Mouse (Mus musculus): ENCODE results near the gene Taok3. TPM values are rescaled to one million over a fixed set of nuclear protein-coding genes. Genes with fewer than 3 reads are reported as not detected.

Taok3 gene
- polyA plus RNA-seq, 1 experiment from 2014 or later = 62.5 TPM

DNA sequence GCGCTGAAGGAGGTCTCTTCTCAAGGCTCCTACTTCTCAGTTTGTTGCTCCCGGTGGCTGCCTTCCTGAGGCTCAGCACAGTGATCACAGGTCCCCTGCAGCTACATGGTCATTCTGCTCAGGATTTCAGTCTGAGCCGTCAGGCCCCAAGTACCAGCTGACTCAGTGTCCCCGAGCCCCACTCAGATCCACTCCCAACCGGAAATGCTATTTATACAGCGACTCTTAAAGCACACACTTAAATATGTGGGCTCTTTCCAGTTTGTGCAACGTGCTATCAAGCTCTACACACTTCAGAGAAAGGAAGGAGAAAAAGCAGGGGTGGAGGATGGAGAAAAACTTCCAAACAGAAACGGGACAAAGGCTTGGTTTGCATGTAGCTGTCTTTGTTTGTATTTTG is 56.0 kb downstream of the Taok3 start:
- WGBS = 81% methylated on average over 8 of the region's 8 CpGs
- Histone ChIP-seq H3K9ac (replicated peaks; ENCODE audit: low read depth, low read length) (no peak overlapping the region), H3K4me2 (ENCODE audit: low read depth, low read length) (no peak overlapping the region), H3K4me1 (ENCODE audit: control insufficient read depth, insufficient read depth, low read length) (no peaks in the 10 kb centered on the region), H3K27me3 (ENCODE audit: control insufficient read depth, insufficient read depth, low read length) (no peaks in the 10 kb centered on the region), H3K27ac (ENCODE audit: low read depth, low read length) (no peak overlapping the region), H3K4me3 (ENCODE audit: low read depth, low read length) (no peak overlapping the region), H3K36me3 (ENCODE audit: control insufficient read depth, insufficient read depth, low read length) (no peaks in the 10 kb centered on the region), H3K9me3 (ENCODE audit: control insufficient read depth, low read length) (no peaks in the 10 kb centered on the region)
- no peak for ATAC-seq (ENCODE audit: low read depth)

DNA sequence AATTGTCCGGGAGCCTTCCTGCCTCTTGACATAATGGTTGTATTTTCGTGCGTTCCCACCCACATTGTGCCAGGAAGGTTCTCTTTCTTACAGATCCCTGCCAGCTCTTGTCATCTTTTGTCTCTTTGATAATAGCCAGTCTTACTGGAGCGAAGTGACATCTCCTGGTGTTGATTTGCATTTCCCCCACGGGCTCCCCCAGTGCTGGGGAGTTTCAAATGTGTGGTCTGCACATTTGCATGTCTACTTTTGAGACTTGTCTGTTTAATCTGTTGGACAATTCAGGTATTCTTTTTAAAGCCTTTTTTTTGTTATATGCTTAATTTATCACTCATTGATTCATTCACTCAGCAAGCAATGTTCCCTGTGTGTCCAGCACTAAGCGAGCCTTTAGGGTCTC is 58.1 kb downstream of the Taok3 start:
- no peak for ATAC-seq (ENCODE audit: low read depth)
- Histone ChIP-seq H3K4me3 (ENCODE audit: low read depth, low read length) (no peak overlapping the region), H3K9ac (replicated peaks; ENCODE audit: low read depth, low read length) (no peak overlapping the region), H3K36me3 (ENCODE audit: control insufficient read depth, insufficient read depth, low read length) (no peaks in the 10 kb centered on the region), H3K27ac (ENCODE audit: low read depth, low read length) (no peak overlapping the region), H3K9me3 (ENCODE audit: control insufficient read depth, low read length) (no peaks in the 10 kb centered on the region), H3K4me1 (ENCODE audit: control insufficient read depth, insufficient read depth, low read length) (no peaks in the 10 kb centered on the region), H3K27me3 (ENCODE audit: control insufficient read depth, insufficient read depth, low read length) (no peaks in the 10 kb centered on the region), H3K4me2 (ENCODE audit: low read depth, low read length) (no peak overlapping the region)
- WGBS = 30% methylated on average over 6 of the region's 6 CpGs

DNA sequence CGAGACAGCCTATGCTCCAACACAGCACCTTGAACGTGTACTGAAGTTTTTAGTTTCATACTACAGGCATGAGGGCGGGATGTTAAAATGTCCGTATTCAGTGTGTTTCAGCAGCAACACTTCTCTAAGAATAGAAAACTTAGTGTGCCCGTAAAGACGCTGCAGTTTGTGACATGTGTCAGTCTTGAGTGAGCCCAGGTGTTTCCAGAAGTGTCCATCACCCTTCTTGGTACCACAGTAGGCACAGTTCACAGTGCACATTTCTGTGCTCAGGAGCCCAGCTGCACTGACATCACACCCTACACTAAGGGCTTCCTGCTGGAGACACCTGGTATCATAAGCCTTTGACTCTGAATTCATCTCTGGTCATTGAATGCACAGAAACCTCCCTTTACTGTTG is 58.6 kb downstream of the Taok3 start:
- Histone ChIP-seq H3K27ac (ENCODE audit: low read depth, low read length) (no peak overlapping the region), H3K4me3 (ENCODE audit: low read depth, low read length) (no peak overlapping the region), H3K9me3 (ENCODE audit: control insufficient read depth, low read length) (no peaks in the 10 kb centered on the region), H3K9ac (replicated peaks; ENCODE audit: low read depth, low read length) (no peak overlapping the region), H3K4me2 (ENCODE audit: low read depth, low read length) (no peak overlapping the region), H3K27me3 (ENCODE audit: control insufficient read depth, insufficient read depth, low read length) (no peaks in the 10 kb centered on the region), H3K36me3 (ENCODE audit: control insufficient read depth, insufficient read depth, low read length) (no peaks in the 10 kb centered on the region), H3K4me1 (ENCODE audit: control insufficient read depth, insufficient read depth, low read length) (no peaks in the 10 kb centered on the region)
- WGBS = 68% methylated on average over 6 of the region's 6 CpGs
- ATAC-seq (ENCODE audit: low read depth) = no peak

DNA sequence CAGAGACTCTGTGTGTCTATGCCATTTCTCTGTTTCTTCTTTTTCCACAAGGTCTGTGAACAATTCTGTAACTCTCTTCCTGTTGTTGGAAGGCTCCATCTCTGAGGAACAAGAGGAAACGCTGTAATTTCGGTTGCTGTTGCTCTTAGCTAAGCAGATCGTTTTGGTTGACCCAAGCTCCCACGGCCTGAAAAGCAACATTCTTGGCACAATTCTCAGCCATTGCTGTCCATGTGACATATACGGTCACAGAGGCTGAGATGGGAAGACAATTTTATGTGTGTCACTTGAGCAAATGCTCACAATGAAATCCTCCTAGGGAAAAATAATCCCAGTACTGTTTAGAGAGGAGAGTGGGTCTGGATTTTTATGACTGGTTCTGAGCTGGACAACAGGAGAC is 62.0 kb downstream of the Taok3 start:
- Histone ChIP-seq H3K27me3 (ENCODE audit: control insufficient read depth, insufficient read depth, low read length) (no peaks in the 10 kb centered on the region), H3K4me3 (ENCODE audit: low read depth, low read length) (no peak overlapping the region), H3K9me3 (ENCODE audit: control insufficient read depth, low read length) (no peaks in the 10 kb centered on the region), H3K4me1 (ENCODE audit: control insufficient read depth, insufficient read depth, low read length) (no peaks in the 10 kb centered on the region), H3K27ac (ENCODE audit: low read depth, low read length) (no peak overlapping the region), H3K9ac (replicated peaks; ENCODE audit: low read depth, low read length) (no peak overlapping the region), H3K36me3 (ENCODE audit: control insufficient read depth, insufficient read depth, low read length) (no peaks in the 10 kb centered on the region), H3K4me2 (ENCODE audit: low read depth, low read length) (no peak overlapping the region)
- no peak for ATAC-seq (ENCODE audit: low read depth)
- WGBS = 88% methylated on average over 5 of the region's 5 CpGs

DNA sequence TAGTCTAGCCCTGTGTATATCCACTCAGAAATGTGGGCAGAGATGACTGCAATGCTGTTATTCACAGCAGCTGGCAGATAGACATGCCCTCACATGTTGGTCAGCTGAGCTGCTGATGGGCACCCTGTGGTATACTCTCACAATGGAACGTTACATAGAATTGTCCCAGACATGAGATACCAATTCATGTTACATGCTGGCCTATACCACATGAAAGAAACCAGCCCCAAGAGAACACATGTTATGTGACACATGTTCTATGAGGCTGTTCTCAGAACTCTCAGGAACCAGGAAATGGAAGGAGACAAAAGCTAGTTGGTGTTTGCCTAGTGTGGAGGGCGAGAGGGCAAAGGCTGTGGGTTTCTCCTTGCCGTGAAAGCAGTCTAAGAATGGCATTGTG is 62.5 kb downstream of the Taok3 start:
- Histone ChIP-seq H3K4me1 (ENCODE audit: control insufficient read depth, insufficient read depth, low read length) (no peaks in the 10 kb centered on the region), H3K36me3 (ENCODE audit: control insufficient read depth, insufficient read depth, low read length) (no peaks in the 10 kb centered on the region), H3K9me3 (ENCODE audit: control insufficient read depth, low read length) (no peaks in the 10 kb centered on the region), H3K27me3 (ENCODE audit: control insufficient read depth, insufficient read depth, low read length) (no peaks in the 10 kb centered on the region), H3K4me3 (ENCODE audit: low read depth, low read length) (no peak overlapping the region), H3K27ac (ENCODE audit: low read depth, low read length) (no peak overlapping the region), H3K9ac (replicated peaks; ENCODE audit: low read depth, low read length) (no peak overlapping the region), H3K4me2 (ENCODE audit: low read depth, low read length) (no peak overlapping the region)
- ATAC-seq (ENCODE audit: low read depth) = no peak
- WGBS = 93% methylated on average over 3 of the region's 3 CpGs

DNA sequence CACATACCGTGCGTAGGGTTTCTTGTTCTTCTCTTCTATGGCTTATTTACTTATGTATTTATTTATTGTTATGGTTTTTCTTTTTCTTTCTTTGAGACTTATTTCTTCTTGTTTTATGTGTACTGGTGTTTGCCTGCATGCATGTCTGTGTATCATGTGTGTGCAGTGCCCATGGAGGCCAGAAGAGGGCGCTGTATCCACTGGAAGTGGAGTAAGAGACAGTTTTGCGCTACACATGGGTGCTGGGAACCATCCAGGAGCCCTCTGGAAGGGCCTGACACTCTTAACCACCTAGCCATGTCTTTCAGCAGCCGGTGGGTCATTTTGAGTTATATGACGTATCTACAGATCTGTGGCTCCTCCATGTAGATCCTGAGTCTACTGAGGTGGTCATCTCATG is 64.9 kb downstream of the Taok3 start:
- ATAC-seq (ENCODE audit: low read depth) = no peak
- Histone ChIP-seq H3K9me3 (ENCODE audit: control insufficient read depth, low read length) (no peaks in the 10 kb centered on the region), H3K4me3 (ENCODE audit: low read depth, low read length) (no peak overlapping the region), H3K4me2 (ENCODE audit: low read depth, low read length) (no peak overlapping the region), H3K9ac (replicated peaks; ENCODE audit: low read depth, low read length) (no peak overlapping the region), H3K4me1 (ENCODE audit: control insufficient read depth, insufficient read depth, low read length) (no peaks in the 10 kb centered on the region), H3K36me3 (ENCODE audit: control insufficient read depth, insufficient read depth, low read length) (no peaks in the 10 kb centered on the region), H3K27ac (ENCODE audit: low read depth, low read length) (no peak overlapping the region), H3K27me3 (ENCODE audit: control insufficient read depth, insufficient read depth, low read length) (no peaks in the 10 kb centered on the region)
- WGBS = 87% methylated on average over 6 of the region's 6 CpGs

DNA sequence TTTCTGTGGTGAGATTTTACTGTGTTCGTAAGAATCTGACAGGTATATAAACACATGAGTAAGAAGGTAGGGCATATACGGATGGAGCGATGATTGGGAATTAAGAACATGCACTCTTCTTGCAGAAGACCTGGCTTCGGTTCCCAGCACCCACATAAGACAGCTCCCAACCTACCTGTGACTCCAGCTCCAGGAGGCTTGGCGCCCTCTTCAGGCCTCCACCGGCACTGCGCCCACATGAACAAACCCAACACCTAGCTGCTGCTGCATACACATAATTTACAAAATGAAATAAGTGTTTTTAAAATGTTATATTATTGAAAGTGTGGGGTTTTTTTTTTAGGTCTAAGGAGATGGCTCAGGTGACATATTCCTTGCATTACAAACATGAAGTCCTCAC is 65.7 kb downstream of the Taok3 start:
- no peak for ATAC-seq (ENCODE audit: low read depth)

DNA sequence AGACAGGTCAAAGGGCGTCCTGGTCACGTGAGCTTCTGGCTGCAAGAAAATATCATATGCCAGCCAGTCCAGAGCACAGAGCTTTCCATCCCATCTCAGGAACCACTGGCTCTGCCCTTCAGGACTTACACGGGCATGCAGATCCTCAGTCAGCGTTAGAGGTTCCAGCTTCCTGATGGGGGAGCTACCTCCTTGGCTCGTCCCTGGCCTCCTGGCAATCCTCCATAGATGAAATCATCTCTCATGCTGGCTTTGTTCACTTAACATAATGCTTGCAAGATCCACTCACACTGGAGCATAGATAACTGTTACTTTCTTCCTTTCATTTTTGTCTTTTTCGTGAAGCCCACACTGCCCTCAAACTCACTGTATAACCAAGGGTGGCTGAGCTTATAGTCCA is 72.1 kb downstream of the Taok3 start:
- no peak for ATAC-seq (ENCODE audit: low read depth)
- Histone ChIP-seq H3K27ac (ENCODE audit: low read depth, low read length) (no peak overlapping the region), H3K36me3 (ENCODE audit: control insufficient read depth, insufficient read depth, low read length) (no peaks in the 10 kb centered on the region), H3K9ac (replicated peaks; ENCODE audit: low read depth, low read length) (no peak overlapping the region), H3K27me3 (ENCODE audit: control insufficient read depth, insufficient read depth, low read length) (no peaks in the 10 kb centered on the region), H3K4me1 (ENCODE audit: control insufficient read depth, insufficient read depth, low read length) (no peaks in the 10 kb centered on the region), H3K4me2 (ENCODE audit: low read depth, low read length) (no peak overlapping the region), H3K9me3 (ENCODE audit: control insufficient read depth, low read length) (no peaks in the 10 kb centered on the region), H3K4me3 (ENCODE audit: low read depth, low read length) (no peak overlapping the region)
- WGBS = 93% methylated on average over 6 of the region's 6 CpGs

More for the DNA sequence above, 65.7 kb downstream of the Taok3 start:
- no peak overlapping the region for H3K4me2 ChIP-seq (ENCODE audit: low read depth, low read length)
- H3K36me3 ChIP-seq (ENCODE audit: control insufficient read depth, insufficient read depth, low read length) = no peaks in the 10 kb centered on the region
- H3K27ac ChIP-seq (ENCODE audit: low read depth, low read length) = no peak overlapping the region
- no peaks in the 10 kb centered on the region for H3K9me3 ChIP-seq (ENCODE audit: control insufficient read depth, low read length)
- 91% methylated on average over 7 of the region's 7 CpGs for WGBS
- H3K9ac ChIP-seq (replicated peaks; ENCODE audit: low read depth, low read length) = no peak overlapping the region
- no peaks in the 10 kb centered on the region for H3K27me3 ChIP-seq (ENCODE audit: control insufficient read depth, insufficient read depth, low read length)
- no peaks in the 10 kb centered on the region for H3K4me1 ChIP-seq (ENCODE audit: control insufficient read depth, insufficient read depth, low read length)
- H3K4me3 ChIP-seq (ENCODE audit: low read depth, low read length) = no peak overlapping the region

DNA sequence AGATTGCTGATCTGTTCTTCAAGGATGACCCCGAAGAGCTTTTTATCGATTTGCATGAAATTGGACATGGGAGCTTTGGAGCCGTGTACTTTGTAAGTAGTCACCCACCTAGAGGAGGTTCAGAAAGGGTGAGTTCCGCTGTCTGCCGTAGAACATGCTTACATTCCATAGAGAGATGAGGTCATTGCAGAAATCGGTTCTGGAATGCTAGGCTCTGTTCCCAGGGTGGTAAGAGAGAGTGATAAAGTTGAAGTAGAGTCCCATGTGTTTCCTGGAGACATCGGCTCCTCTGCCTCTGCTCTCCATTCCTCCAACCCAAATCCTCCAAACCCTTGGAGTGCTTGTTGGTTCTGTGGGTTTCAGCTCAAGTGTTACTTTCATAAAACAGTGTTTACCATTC is 73.8 kb downstream of the Taok3 start:
- H3K9ac ChIP-seq (replicated peaks; ENCODE audit: low read depth, low read length) = no peak overlapping the region
- 91% methylated on average over 7 of the region's 7 CpGs for WGBS
- no peak overlapping the region for H3K4me3 ChIP-seq (ENCODE audit: low read depth, low read length)
- H3K36me3 ChIP-seq (ENCODE audit: control insufficient read depth, insufficient read depth, low read length) = no peaks in the 10 kb centered on the region
- H3K27ac ChIP-seq (ENCODE audit: low read depth, low read length) = no peak overlapping the region
- no peaks in the 10 kb centered on the region for H3K27me3 ChIP-seq (ENCODE audit: control insufficient read depth, insufficient read depth, low read length)
- no peaks in the 10 kb centered on the region for H3K9me3 ChIP-seq (ENCODE audit: control insufficient read depth, low read length)
- no peak overlapping the region for H3K4me2 ChIP-seq (ENCODE audit: low read depth, low read length)
- no peak for ATAC-seq (ENCODE audit: low read depth)
- no peaks in the 10 kb centered on the region for H3K4me1 ChIP-seq (ENCODE audit: control insufficient read depth, insufficient read depth, low read length)

DNA sequence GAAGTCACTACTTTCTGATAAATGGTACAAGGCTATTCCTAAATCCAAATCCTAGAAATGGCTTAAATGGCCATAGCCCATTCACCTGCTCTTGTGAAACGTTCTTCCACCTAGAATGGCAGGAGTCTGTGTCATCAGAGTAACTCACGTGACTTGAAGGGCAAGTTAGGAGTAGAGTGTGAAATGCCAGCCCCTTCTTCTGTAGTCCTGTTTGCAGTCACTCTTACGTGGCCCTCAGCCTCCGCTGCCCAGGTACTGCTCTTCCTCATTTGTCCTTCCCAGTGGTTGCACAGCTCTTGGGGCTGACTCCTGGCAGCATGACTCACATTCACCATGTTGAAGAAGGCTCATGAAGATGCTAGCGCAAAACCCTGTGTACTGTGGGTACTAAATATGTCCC is 74.7 kb downstream of the Taok3 start:
- no peak overlapping the region for H3K4me2 ChIP-seq (ENCODE audit: low read depth, low read length)
- no peaks in the 10 kb centered on the region for H3K36me3 ChIP-seq (ENCODE audit: control insufficient read depth, insufficient read depth, low read length)
- H3K4me3 ChIP-seq (ENCODE audit: low read depth, low read length) = no peak overlapping the region
- no peaks in the 10 kb centered on the region for H3K27me3 ChIP-seq (ENCODE audit: control insufficient read depth, insufficient read depth, low read length)
- ATAC-seq (ENCODE audit: low read depth) = no peak
- no peaks in the 10 kb centered on the region for H3K4me1 ChIP-seq (ENCODE audit: control insufficient read depth, insufficient read depth, low read length)
- H3K9me3 ChIP-seq (ENCODE audit: control insufficient read depth, low read length) = no peaks in the 10 kb centered on the region
- H3K27ac ChIP-seq (ENCODE audit: low read depth, low read length) = no peak overlapping the region
- H3K9ac ChIP-seq (replicated peaks; ENCODE audit: low read depth, low read length) = no peak overlapping the region
- WGBS = 94% methylated on average over 5 of the region's 5 CpGs
